Mouse (Mus musculus): ENCODE measurements around the gene Sprr2a2.
"Not testable (repeated sequence)": the region's sequence is repeated elsewhere in the genome, so short reads cannot be mapped to it uniquely, and the experiment has no call there.

Sprr2a2 gene

DNA sequence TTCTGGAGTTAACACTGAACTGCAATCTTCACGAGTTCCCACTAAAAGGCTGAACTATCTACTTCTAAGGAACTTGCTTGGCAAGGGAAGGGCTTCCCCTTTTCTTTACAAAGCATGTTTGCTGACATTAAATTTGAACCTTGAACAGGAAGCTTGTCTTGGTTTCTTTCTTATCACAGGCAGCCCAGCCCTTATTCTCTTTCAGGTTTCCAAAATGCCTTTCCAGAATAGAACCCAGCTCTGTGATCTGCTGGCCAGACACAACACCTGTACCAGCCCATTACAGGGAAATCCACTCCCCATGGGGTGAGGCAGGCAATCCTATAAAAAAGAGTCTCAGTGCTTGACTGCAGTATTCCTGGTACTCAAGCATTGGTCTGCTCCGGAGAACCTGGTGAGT lies at the start of gene Sprr2a2, which contains the start of gene Sprr2a1:
Gene Sprr2a2, plus strand, starts transcription at position 352 of the 400 bp plus-strand sequence.
Gene Sprr2a1, plus strand, starts transcription at position 231 of the 400 bp plus-strand sequence.
- DNase-seq (ENCODE audit: low spot score): not testable (repeated sequence)

DNA sequence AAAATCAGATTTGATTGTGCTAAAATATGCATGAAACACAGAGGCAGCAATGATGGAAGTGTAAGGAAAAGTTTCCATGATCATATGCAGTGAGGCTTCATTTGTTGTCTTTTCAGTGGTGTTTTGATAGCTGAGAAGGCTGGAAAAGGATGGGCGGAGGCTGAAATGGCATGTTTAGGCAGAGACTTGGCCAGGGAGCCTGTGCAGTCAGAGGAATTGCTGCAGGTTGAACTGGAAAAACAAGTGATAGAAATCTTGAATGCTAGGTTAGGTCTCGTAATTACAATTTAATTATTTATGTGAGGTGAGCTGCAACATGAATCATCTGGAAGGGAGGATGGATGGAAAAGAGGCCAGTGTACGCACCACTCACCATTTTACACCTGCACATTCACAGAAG lies 45.9 kb upstream of the Sprr2a2 start:
- no peak for DNase-seq (ENCODE audit: low spot score)

DNA sequence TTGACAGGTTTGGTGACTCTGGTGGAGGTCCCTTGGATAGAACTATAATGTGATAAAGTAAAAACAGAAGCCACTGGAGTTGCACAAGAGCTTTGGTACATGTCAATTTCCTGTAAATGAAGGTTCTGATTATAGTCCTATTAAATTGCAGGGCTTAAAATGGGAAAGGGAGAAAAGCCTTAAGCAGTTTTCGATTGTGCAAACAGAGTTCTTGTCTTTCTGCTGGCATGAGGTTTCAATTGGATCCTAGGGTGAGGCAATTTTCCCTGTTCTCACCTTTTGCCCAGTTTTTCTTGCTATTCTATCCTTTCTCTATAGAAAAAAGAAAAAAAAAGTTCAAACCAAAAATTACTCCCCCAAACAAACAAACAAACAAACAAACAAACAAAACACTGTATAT lies 38.8 kb upstream of the Sprr2a2 start:
- DNase-seq (ENCODE audit: low spot score): no peak

DNA sequence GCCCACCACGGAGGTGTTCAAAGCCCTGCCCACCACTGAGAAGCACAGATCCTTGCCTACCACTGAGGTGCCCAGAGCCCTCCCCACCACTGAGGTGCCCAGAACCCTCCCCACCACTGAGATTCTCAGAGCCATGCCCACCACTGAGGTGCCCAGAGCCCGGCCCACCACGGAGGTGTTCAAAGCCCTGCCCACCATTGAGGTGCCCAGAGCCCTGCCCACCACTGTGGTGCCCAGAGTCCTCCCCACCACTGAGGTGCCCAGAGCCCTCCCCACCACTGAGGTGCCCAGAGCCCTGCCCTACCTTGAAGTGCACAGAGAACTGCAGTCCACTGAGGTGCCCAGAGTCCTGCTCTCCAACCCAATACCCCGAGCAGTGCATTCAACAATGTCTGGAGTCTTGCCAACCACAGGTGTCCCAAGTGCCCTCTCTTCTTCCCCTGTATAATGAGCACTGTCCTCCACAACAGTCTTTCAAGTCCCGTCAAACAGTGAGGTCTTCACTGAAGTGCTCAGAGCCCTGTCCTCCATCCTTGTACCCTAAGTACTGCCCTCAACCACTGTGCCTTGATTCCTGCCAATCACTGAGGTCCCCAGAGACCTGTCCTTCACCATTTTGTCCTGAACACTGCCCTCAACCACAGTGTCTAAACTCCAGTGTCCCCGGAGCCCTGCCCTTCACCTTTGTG lies 20.1 kb upstream of the Sprr2a2 start:
- DNase-seq (ENCODE audit: low spot score): no peak

DNA sequence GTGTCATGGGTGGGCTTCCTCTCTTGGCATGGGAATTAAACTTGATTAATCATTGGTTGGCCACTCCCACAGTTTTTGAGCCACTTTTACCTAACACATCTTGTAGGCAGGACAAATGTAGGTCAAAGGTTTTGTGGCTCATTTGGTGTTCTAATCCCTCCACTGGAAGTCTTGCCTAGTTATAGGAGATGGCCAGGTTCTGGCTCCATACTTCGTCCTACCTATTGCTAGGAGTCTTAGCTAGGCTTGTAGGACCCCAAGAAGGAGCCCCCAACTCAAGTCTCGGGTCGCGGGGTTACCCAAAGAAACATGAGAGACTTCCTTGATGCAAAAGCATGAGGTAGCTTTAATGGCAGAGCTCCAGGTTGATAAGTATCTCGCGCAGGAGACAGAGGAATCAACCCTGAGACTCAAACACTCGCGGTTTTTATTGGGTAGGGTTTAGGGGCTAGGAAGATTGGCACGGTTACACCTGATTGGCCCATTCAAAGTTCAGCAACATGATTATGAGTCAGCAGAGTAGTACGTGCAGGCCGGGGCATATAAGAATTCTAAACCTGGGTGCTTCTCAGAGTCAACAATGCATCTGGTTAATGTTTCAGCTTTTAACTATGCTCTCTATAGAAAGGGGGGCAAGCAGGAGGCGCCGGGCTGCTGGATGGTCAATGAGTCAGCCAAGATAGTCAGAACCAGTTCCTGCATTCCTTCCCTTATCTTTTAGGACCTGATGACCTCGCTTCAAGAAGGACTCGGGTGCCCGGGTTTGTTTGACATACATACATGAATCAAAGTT lies 4.4 kb upstream of the Sprr2a2 start:
- not testable (repeated sequence) for DNase-seq (ENCODE audit: low spot score)

DNA sequence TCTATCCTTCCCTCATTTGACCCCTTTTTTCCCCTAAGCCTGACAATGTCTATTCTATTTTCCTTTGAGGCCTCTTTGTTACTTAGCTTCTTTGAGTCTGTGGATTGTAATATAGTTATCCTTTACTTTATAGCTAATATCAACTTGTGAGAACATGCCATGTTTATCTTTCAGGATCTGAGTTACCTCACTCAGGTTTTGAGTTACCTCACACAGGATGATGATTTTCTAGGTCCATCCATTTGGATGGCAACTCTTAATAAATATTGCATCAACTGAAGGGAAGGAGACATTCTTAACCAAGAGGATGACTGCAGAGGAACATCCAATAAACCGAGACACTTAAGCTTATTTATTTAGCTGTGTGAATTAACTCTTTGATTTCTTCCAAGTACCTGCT lies 3.7 kb upstream of the Sprr2a2 start:
- not testable (repeated sequence) for DNase-seq (ENCODE audit: low spot score)

DNA sequence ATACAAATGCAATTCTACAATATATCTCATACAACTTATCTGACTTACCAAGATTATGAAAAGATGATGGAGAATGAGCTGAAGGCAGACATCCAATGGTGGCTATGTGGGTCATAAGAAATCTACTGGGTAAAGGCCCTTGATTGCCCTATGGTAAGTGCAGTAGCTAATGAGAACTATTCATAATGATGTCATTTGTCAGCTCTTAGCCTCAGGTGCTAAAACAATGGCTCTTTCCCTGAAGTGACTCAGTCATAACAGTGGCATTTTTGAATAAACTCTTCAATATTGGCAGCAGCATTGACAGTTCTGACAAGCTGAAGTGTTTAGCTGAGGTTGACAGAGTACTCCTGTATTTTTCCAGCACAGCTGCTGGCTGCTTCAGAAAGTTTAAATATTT lies 2.1 kb upstream of the Sprr2a2 start:
- not testable (repeated sequence) for DNase-seq (ENCODE audit: low spot score)

DNA sequence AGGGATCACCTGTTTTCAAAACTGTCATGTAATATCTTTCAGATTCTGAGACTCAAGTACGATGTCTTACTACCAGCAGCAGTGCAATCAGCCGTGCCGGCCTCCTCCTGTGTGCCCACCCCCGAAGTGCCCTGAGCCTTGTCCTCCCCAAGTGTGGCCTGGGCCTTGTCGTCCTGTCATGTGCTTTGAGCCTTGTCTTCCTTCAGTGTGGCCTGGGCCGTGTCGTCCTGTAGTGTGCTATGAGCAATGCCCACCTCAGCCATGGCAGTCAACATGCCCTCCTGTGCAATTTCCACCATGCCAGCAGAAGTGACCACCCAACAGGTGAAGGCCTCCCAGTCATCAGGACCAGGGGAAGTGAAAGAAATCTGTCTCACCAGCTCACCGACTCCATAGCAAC lies 3.3 kb downstream of the Sprr2a2 start:
- not testable (repeated sequence) for DNase-seq (ENCODE audit: low spot score)

DNA sequence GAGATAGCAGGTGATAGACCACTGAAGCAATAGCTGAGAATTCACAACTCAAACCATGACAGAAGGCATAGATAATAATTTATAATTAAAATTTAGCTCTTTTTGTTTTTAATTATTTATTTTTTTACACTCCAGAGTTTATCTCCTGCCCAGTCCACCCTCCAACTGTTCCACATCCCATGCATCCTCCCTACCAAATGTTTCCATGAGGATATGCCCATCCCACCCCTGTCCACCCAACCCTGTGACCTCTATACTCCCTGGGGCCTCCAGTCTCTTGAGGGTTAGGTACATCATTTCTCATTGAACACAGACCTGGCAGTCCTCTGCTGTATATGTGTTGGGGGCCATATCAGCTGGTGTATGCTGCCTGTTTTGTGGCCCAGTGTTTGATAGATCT lies 8.0 kb downstream of the Sprr2a2 start:
- DNase-seq (ENCODE audit: low spot score): not testable (repeated sequence)

DNA sequence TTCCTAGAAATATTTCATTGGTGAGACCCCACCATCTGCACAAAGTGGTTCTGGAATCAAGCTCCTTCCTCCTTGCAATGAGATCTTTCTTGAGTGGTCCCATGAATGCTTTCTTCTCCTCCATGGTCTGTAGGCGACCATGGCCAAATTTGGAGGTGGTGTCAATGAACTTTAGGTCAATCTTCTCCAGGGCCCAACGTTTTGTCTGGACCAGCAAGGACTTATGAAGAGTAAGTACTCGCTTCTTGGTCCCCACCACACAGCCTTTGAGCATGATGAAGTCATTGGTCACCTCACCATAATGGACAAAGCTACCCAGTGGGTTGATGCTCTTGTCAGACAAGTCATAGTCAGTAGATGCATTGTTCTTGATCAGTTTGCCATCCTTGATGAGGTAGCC lies 11.7 kb downstream of the Sprr2a2 start:
- DNase-seq (ENCODE audit: low spot score): not testable (repeated sequence)

DNA sequence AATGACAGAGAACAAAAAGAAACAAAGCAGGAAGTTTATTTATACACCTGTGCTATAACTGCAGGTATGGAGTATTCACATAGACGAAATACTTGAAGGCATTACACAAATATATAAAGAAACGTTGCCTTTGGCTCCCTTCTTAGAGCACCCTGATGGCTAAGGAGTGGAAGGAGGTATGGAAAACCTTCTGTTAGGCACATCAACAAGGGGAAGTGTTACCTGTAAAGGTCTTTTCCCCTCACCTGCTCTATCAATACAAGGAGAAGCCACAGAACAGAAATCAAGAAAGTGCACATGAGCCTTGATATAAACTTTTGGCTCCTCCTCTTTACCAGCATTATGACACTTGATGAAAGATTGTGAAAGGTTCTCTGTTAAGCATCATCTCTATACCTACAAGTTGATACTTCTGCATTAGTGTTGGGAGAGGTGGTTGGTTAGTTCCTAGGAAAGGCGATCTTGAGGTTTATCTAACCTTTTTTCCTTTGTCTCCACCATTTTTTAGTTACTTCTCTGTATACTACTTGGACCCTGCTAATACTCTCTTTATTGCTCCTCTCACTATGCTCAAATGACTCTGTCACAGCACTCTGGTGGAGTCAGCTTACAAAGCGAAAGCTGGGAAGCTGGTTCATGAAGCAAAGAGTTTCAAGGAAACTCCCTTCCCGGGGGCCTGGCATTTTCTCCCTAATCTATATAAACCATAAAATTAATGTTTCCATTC lies 20.9 kb downstream of the Sprr2a2 start:
- DNase-seq (ENCODE audit: low spot score): not testable (repeated sequence)

DNA sequence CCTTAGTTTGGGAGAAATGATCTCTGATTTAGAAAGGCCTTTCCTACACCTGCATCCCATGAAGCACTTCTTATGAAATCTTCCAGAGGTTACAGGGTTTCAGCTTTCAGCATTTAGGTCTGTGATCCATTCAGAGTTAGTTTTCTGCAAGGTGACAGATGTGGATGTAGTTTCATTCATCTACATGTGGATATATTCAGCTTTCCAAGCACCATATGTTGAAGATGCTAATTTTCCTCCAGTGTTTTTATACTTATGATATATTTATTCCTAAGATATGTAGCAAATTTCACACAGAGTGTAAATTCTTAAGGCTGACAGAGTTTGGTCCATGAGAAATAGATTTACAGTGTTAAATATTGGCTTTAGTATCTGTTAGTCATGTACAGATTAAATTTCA lies 23.0 kb downstream of the Sprr2a2 start:
- DNase-seq (ENCODE audit: low spot score): not testable (repeated sequence)

DNA sequence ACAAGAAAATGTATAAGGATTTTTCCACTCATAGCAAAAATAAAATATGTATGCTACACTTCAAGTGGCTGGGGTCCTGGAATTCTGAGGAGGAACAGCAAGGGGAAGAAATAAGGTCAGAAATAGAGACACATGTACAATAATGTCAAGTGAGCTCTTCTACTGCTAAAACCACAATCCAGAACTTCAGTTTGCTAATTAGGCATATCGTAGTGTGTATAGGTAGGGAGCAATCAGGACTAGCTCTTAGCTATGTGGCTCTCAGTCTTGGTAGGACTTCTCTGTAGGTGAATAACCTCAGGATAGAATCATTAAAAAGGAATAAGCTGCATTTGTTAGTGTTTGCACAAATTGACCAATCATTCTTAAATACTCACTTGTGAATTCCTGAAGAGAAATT lies 23.5 kb downstream of the Sprr2a2 start:
- DNase-seq (ENCODE audit: low spot score): not testable (repeated sequence)

DNA sequence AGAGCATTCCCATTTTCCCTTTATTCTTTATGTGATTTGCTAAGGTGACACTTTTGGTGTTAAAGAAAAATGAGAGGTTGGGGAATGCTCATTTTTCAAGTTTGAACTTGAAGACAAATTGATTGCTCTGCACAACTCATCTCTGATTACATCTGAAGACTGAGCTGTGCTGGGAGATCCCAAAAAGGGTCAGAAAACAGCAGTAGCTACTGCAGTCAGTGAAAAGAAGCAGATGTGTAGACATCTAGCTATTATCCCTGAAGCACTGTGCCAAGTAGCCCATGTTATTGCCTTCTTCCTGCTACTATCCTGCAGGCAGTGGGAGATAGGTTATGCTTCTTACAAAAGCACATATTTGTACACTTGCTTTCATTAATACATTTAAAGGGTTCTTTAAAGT lies 29.1 kb downstream of the Sprr2a2 start:
- not testable (repeated sequence) for DNase-seq (ENCODE audit: low spot score)

DNA sequence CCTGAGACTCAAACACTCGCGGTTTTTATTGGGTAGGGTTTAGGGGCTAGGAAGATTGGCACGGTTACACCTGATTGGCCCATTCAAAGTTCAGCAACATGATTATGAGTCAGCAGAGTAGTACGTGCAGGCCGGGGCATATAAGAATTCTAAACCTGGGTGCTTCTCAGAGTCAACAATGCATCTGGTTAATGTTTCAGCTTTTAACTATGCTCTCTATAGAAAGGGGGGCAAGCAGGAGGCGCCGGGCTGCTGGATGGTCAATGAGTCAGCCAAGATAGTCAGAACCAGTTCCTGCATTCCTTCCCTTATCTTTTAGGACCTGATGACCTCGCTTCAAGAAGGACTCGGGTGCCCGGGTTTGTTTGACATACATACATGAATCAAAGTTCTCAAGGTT lies 30.5 kb downstream of the Sprr2a2 start:
- DNase-seq (ENCODE audit: low spot score): not testable (repeated sequence)

DNA sequence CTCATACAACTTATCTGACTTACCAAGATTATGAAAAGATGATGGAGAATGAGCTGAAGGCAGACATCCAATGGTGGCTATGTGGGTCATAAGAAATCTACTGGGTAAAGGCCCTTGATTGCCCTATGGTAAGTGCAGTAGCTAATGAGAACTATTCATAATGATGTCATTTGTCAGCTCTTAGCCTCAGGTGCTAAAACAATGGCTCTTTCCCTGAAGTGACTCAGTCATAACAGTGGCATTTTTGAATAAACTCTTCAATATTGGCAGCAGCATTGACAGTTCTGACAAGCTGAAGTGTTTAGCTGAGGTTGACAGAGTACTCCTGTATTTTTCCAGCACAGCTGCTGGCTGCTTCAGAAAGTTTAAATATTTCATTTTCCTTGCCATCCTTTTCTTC lies 32.8 kb downstream of the Sprr2a2 start:
- DNase-seq (ENCODE audit: low spot score): not testable (repeated sequence)

DNA sequence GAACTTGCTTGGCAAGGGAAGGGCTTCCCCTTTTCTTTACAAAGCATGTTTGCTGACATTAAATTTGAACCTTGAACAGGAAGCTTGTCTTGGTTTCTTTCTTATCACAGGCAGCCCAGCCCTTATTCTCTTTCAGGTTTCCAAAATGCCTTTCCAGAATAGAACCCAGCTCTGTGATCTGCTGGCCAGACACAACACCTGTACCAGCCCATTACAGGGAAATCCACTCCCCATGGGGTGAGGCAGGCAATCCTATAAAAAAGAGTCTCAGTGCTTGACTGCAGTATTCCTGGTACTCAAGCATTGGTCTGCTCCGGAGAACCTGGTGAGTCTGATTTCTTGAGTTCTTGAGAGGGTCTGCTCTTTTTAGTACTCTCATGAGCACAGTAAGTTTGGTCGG lies 34.7 kb downstream of the Sprr2a2 start:
- DNase-seq (ENCODE audit: low spot score): not testable (repeated sequence)

DNA sequence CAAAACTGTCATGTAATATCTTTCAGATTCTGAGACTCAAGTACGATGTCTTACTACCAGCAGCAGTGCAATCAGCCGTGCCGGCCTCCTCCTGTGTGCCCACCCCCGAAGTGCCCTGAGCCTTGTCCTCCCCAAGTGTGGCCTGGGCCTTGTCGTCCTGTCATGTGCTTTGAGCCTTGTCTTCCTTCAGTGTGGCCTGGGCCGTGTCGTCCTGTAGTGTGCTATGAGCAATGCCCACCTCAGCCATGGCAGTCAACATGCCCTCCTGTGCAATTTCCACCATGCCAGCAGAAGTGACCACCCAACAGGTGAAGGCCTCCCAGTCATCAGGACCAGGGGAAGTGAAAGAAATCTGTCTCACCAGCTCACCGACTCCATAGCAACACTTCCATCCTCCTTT lies 38.1 kb downstream of the Sprr2a2 start:
- DNase-seq (ENCODE audit: low spot score): not testable (repeated sequence)

DNA sequence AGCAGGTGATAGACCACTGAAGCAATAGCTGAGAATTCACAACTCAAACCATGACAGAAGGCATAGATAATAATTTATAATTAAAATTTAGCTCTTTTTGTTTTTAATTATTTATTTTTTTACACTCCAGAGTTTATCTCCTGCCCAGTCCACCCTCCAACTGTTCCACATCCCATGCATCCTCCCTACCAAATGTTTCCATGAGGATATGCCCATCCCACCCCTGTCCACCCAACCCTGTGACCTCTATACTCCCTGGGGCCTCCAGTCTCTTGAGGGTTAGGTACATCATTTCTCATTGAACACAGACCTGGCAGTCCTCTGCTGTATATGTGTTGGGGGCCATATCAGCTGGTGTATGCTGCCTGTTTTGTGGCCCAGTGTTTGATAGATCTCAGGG lies 42.8 kb downstream of the Sprr2a2 start:
- not testable (repeated sequence) for DNase-seq (ENCODE audit: low spot score)

DNA sequence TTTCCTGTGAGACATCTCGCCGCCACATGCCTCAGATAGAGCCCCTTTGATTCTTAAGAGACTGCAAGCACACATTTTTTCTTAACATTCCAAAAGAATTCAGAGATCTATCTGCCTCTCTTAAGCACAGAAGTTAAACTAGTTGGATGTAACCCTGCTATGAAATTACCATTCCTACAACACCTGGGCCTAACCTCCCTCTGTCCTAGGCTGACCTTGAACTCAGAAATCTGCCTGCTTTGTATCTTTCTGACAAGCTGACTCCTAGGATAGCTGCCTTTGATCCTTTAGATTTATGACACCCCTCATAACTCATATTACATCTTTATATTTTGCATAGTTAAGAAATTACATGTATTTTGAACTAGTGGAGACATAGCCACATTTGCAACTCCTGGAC lies 47.7 kb downstream of the Sprr2a2 start:
- not testable (repeated sequence) for DNase-seq (ENCODE audit: low spot score)

DNA sequence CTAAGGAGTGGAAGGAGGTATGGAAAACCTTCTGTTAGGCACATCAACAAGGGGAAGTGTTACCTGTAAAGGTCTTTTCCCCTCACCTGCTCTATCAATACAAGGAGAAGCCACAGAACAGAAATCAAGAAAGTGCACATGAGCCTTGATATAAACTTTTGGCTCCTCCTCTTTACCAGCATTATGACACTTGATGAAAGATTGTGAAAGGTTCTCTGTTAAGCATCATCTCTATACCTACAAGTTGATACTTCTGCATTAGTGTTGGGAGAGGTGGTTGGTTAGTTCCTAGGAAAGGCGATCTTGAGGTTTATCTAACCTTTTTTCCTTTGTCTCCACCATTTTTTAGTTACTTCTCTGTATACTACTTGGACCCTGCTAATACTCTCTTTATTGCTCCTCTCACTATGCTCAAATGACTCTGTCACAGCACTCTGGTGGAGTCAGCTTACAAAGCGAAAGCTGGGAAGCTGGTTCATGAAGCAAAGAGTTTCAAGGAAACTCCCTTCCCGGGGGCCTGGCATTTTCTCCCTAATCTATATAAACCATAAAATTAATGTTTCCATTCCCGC lies 55.8 kb downstream of the Sprr2a2 start:
- not testable (repeated sequence) for DNase-seq (ENCODE audit: low spot score)

DNA sequence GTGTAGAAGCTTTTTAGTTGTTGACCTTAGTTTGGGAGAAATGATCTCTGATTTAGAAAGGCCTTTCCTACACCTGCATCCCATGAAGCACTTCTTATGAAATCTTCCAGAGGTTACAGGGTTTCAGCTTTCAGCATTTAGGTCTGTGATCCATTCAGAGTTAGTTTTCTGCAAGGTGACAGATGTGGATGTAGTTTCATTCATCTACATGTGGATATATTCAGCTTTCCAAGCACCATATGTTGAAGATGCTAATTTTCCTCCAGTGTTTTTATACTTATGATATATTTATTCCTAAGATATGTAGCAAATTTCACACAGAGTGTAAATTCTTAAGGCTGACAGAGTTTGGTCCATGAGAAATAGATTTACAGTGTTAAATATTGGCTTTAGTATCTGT lies 57.8 kb downstream of the Sprr2a2 start:
- DNase-seq (ENCODE audit: low spot score): not testable (repeated sequence)

Data from MN1 (cell line).